Mouse (Mus musculus): ENCODE data around the gene Mpv17l2. TPM values are rescaled to one million over a fixed set of nuclear protein-coding genes. Genes with fewer than 3 reads are reported as not detected.

Mpv17l2 gene
- polyA plus RNA-seq, 1 experiment from 2014 or later: 38.4 TPM

DNA sequence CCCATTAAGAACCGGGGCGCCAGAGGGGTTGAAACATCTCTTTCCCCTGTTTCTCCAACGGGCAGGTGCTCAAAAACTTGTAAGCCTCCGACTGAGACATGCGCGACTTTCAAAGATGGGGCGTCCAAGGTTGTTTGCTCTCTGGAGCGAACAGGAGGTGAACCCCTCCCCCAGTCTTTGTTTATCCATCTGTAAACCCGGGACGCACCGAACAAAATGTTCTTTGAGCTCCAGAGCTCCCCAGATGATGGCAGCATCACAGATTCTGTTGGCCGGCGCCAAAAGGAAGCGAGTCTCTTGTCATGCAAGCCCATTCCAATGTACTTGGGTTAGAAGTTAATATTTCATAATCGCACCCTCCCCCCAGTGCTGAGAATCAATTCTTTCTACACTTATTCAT is 37.5 kb upstream of the Mpv17l2 start:
- H3K9ac ChIP-seq: peak overlapping the region; percentile 71; the same call in 1 of the 2 replicates
- H3K27me3 ChIP-seq (replicated peaks): peaks cover 41% of the 10 kb centered on the region
- peaks cover 31% of the 10 kb centered on the region for H3K4me1 ChIP-seq
- H3K4me2 ChIP-seq: peak overlapping the region; percentile 93
- no peaks in the 10 kb centered on the region for H3K9me3 ChIP-seq
- H3K27ac ChIP-seq: no peak overlapping the region
- WGBS: 13% methylated on average over 15 of the region's 15 CpGs
- ATAC-seq (replicated peaks): no peak
- peak overlapping the region; percentile 60 for H3K4me3 ChIP-seq
- H3K36me3 ChIP-seq (replicated peaks): no peaks in the 10 kb centered on the region

DNA sequence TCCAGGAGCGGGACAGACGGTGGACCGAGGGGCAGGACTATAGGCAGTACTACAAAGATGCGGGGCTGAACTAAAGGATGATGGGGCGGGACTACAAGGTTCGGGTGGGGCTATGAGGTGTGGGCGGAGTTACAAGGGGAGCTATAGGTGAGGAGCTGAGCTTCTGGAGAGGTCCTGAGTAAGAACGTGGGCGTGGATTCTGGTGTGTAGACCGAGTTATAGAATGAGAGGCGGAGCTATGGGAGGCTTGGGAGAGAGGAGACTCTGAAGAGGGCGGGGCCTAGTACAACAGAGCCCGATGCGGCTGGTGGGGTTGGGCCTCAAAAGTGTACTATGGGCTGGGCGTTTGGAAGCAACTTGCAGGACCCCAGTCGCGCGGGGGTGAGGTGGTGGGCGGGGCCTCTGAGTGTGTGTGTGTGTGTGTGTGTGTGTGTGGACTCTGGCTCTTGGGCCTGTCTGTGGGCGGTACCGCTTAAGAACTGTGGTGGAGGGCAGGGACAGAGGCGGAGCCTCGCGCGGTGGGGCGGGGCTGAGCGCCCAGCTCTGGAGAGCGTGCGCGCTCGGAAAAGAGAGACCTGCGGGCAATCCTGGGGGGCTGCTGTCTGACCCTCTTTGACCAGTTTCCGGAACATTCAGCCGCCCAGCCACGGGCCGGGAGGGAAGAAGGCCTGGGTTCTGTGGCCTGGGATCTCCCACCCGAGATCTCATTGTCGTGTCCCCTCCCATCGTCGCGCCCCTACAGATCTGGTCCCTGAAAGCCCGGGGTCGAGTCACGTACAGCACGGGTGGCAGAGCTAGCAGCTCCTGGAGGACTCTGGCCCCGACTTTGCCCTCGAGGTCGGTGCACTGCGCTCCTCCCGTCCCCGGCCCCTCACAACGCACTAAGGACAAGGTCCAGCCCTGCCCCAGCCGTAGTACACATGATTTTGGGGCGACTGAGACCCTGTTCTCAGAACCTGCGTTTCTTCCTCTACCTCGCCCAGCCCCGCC is 36.6 kb upstream of the Mpv17l2 start:
- Histone ChIP-seq H3K4me3 (peak overlapping the region; percentile 60), H3K9me3 (no peaks in the 10 kb centered on the region), H3K27me3 (replicated peaks) (peaks cover 32% of the 10 kb centered on the region), H3K36me3 (replicated peaks) (no peaks in the 10 kb centered on the region), H3K9ac (peak overlapping the region; percentile 71), H3K4me2 (peak overlapping the region; percentile 93), H3K4me1 (peaks cover 37% of the 10 kb centered on the region), H3K27ac (peak overlapping the region; percentile 67)
- peak; percentile 87 for ATAC-seq (replicated peaks)
- 1% methylated on average over 55 of the region's 57 CpGs for WGBS

DNA sequence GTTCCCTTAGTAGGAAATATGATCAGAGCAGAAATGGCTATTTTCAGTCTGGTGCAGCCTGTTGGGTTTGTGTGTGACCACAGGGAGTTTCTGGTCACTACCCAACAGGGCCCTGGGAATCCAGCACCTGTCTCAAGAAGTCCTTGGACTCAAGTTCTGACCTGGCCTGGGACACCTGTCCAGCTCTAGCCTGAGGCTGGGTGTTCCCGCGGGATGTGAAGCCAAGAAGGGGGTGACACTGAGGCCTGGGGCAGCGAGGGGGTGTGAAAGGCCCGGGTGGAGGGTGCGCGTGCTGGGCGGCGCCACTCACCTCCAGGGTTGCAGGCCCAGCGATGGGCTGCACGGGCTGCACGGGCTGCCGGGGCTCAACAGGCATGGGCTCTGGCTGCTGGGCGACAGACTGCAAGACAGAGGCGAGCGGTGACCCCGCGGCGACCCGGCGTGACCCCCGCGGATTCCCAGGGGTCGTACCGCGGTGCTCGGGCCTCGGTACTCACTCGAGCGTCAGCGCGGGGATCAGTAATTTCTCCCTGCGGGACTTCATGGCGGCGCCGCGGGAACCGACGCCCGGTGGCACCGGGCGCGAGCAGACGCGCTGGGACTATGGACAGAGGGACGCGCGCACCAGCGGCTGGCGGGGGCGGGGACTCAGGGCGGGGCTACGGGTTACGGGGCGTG is 35.8 kb upstream of the Mpv17l2 start:
- Histone ChIP-seq H3K27ac (peak overlapping the region; percentile 67), H3K9me3 (no peaks in the 10 kb centered on the region)

DNA sequence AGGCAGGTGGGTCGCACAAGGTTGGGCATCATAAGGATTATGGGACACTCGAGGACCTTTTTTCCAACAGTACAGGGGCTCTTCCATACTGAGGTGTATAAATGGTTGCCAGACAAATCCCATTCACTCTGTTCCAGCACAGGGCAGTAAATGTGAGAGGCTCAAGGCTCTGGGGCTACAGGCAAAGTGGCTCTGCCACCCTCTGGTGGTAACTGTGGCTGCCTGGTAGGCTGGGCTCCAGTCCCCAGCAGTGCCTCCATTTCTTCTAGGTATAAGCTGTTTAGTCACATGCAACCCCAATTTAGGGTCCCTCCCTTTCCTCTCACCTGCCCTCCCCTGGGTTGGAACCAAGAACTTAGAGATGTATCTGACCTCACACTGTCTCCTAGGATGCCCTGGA is 34.6 kb upstream of the Mpv17l2 start:
- H3K27ac ChIP-seq: no peak overlapping the region

More for the DNA sequence above, 35.8 kb upstream of the Mpv17l2 start:
- Histone ChIP-seq H3K36me3 (replicated peaks) (no peaks in the 10 kb centered on the region), H3K4me3 (peak overlapping the region; percentile 60), H3K4me2 (peak overlapping the region; percentile 93), H3K27me3 (replicated peaks) (peaks cover 30% of the 10 kb centered on the region), H3K4me1 (peaks cover 43% of the 10 kb centered on the region), H3K9ac (peak overlapping the region; percentile 71)
- peak; percentile 0 for ATAC-seq (replicated peaks)
- 2% methylated on average over 54 of the region's 54 CpGs for WGBS

DNA sequence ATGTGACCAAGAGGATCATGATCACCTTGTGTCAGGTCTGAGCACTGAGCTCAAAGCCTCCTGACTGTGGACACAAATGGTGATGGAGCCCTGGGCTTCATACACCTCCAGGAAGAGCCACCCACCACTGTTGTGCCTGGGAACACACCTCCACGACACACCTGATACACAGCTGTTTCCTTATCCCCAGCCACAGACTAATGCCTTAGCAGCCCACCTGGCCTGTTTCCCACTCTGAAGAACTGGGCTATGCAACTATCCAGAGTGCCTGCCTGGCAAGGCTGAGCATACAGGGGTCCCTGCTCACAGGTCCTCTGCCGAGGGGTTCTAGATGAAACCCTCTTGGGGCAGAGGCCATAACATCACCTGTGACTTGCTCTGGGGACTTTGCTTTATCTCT is 33.5 kb upstream of the Mpv17l2 start:
- Histone ChIP-seq H3K4me1 (peaks cover 53% of the 10 kb centered on the region), H3K9me3 (no peaks in the 10 kb centered on the region), H3K4me3 (no peak overlapping the region), H3K4me2 (no peak overlapping the region), H3K27ac (no peak overlapping the region), H3K9ac (no peak overlapping the region), H3K27me3 (replicated peaks) (peaks cover 14% of the 10 kb centered on the region), H3K36me3 (replicated peaks) (no peaks in the 10 kb centered on the region)
- 89% methylated on average over 2 of the region's 2 CpGs for WGBS
- ATAC-seq (replicated peaks): no peak

More for the DNA sequence above, 34.6 kb upstream of the Mpv17l2 start:
- 87% methylated on average over 2 of the region's 2 CpGs for WGBS
- Histone ChIP-seq H3K4me2 (no peak overlapping the region), H3K4me3 (no peak overlapping the region), H3K36me3 (replicated peaks) (no peaks in the 10 kb centered on the region), H3K4me1 (peaks cover 51% of the 10 kb centered on the region), H3K9me3 (no peaks in the 10 kb centered on the region), H3K9ac (no peak overlapping the region), H3K27me3 (replicated peaks) (peaks cover 25% of the 10 kb centered on the region)
- ATAC-seq (replicated peaks): no peak

DNA sequence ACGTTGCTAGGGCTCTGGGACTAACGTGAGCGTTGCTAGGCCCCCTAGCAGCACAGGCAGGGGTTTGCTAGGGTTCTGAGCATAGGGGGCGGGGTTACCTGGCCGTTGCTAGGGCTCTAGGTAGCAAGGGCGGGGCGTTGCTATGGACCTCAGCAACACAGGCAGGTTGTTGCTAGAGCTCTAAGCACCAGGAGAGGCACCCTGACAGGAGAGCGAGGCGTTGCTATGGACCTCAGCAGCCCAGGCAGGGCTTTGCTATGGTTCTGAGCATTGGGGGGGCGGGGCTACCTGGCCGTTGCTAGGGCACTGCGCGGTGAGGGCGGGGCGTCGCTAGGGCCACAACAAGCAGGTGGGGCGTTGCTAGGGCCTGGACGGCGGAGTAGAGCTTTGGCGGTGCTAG is 32.0 kb upstream of the Mpv17l2 start:
- no peaks in the 10 kb centered on the region for H3K9me3 ChIP-seq
- H3K9ac ChIP-seq: peak overlapping the region; percentile 73
- H3K4me1 ChIP-seq: peaks cover 43% of the 10 kb centered on the region
- no peak; the same call in 1 of the 2 replicates for ATAC-seq (replicated peaks)
- H3K27ac ChIP-seq: peak overlapping the region; percentile 88
- peak overlapping the region; percentile 59 for H3K4me3 ChIP-seq
- H3K36me3 ChIP-seq (replicated peaks): 0 out of 2 replicates have a peak, but pooled peaks cover 6% of the 10 kb centered on the region
- H3K4me2 ChIP-seq: peak overlapping the region; percentile 53
- WGBS: under 1% methylated on average over 20 of the region's 20 CpGs
- peaks cover 4% of the 10 kb centered on the region; the same call in 1 of the 2 replicates for H3K27me3 ChIP-seq (replicated peaks)

DNA sequence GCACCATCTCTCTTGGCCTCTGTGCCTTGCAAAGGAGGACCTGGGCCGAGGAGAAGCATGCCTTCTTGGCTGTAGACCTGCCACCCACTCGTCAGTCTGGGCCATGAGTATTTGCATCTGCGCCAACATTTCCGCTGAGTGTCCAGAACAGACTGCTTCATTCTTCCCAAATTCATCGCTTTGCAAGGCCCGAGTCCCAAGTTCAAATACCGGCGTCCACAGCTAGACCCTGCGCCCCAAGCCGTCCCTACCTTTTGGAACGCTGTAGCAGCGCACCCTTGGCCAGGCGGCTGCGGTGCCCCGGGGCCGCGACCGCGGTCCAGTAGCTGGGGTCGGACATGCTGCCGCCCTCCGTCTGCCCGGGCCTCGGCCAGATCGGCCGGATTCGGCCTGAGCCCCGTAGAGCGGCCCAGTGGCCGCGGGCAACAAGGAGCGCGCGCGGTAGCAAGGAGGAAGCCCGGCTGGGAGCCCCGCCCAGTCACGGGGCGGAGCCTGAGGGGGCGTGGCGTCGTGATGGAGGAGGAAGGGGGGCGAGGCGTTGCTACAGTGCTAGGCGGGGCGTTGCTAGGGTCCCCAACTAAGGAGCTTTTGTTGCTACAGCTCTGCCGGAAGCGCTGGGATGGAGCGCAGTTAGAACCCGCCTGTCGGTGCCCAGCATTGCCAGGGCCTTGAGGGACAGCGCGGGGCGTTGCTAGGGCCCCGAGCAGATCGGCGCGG is 31.4 kb upstream of the Mpv17l2 start:
- ATAC-seq (replicated peaks): peak; percentile 84
- WGBS: 6% methylated on average over 58 of the region's 58 CpGs
- H3K27me3 ChIP-seq (replicated peaks): peaks cover 4% of the 10 kb centered on the region; the same call in 1 of the 2 replicates
- H3K9ac ChIP-seq: peak overlapping the region; percentile 73
- H3K4me1 ChIP-seq: peaks cover 40% of the 10 kb centered on the region
- peak overlapping the region; percentile 59 for H3K4me3 ChIP-seq
- H3K4me2 ChIP-seq: peak overlapping the region; percentile 53
- H3K27ac ChIP-seq: peak overlapping the region; percentile 88
- H3K9me3 ChIP-seq: no peaks in the 10 kb centered on the region
- 0 out of 2 replicates have a peak, but pooled peaks cover 9% of the 10 kb centered on the region for H3K36me3 ChIP-seq (replicated peaks)

DNA sequence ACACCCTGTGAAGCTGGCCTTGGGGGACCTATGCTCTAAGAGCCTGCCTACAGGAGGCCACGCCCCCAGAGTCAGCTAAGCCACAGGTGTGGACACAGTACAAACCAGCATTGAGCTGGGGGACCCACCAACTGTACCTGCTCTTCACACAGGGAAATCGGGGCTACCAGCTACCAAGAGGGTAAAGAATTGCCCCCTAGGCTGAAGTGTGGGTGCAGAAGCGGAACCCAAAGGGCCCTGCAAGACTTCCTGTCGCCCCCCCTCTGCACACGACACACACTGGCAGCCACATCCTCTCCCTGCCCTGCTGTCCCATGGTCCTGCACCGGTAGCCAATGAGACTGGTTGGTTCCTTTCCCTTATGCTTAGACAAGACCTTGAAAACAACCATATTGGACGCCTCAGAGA is 30.6 kb upstream of the Mpv17l2 start:
- no peak overlapping the region for H3K27ac ChIP-seq
- 78% methylated on average over 7 of the region's 7 CpGs for WGBS
- peaks cover 4% of the 10 kb centered on the region; the same call in 1 of the 2 replicates for H3K27me3 ChIP-seq (replicated peaks)
- H3K4me1 ChIP-seq: peaks cover 36% of the 10 kb centered on the region
- H3K4me3 ChIP-seq: peak overlapping the region; percentile 59
- peak overlapping the region; percentile 53 for H3K4me2 ChIP-seq
- no peaks in the 10 kb centered on the region for H3K9me3 ChIP-seq
- ATAC-seq (replicated peaks): no peak
- H3K9ac ChIP-seq: peak overlapping the region; percentile 21; the same call in 1 of the 2 replicates
- peaks cover 14% of the 10 kb centered on the region; the same call in 1 of the 2 replicates for H3K36me3 ChIP-seq (replicated peaks)

DNA sequence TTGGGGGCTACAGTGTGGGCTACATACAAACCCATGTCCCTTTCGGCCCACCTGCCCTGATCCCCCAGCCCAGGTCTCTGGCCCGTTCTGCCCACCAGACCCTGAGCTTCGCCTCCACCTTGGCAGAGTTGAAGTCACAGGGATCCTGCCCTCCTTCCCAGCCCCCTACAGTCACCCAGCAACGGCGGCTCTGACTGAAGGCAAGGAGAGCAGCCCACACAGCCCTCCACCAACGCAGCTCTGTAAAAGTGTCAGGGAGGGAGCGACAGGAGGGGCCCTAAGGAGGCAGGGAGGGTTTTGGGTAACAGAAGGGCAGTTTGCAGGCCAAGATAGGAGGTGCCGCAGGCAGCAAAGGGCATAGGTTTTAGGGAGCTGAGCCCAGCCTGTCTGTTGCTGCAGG is 30.1 kb upstream of the Mpv17l2 start:
- Histone ChIP-seq H3K4me1 (peaks cover 31% of the 10 kb centered on the region), H3K27ac (no peak overlapping the region), H3K4me3 (peak overlapping the region; percentile 59; the same call in 1 of the 2 replicates), H3K27me3 (replicated peaks) (peaks cover 4% of the 10 kb centered on the region; the same call in 1 of the 2 replicates), H3K4me2 (peak overlapping the region; percentile 53), H3K9ac (peak overlapping the region; percentile 21; the same call in 1 of the 2 replicates), H3K9me3 (no peaks in the 10 kb centered on the region), H3K36me3 (replicated peaks) (peaks cover 18% of the 10 kb centered on the region; the same call in 1 of the 2 replicates)
- 64% methylated on average over 8 of the region's 8 CpGs for WGBS
- ATAC-seq (replicated peaks): no peak

DNA sequence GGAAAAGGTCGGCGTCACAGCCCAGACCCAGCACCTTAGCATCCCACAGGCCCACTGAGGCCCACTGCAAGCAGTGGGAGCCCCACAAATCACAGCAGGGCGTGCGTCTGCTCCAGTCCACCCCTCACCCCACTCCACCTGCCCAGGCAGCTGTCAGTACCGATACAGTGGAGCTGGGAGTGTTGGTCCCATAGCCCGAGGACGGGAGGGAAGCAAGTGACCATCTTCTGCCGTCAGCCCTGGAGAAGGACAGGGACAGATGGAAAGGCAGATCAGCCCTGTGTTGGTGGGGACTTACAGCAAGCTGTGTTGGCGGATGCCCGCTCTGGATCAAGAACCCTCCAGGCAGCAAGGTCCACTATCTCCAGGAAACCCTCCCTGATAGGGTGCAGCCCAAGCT is 28.3 kb upstream of the Mpv17l2 start:
- H3K27me3 ChIP-seq (replicated peaks): no peaks in the 10 kb centered on the region
- H3K9ac ChIP-seq: no peak overlapping the region
- no peaks in the 10 kb centered on the region for H3K9me3 ChIP-seq
- peaks cover 30% of the 10 kb centered on the region; the same call in 1 of the 2 replicates for H3K36me3 ChIP-seq (replicated peaks)
- WGBS: 85% methylated on average over 10 of the region's 10 CpGs
- no peak overlapping the region for H3K27ac ChIP-seq
- no peak overlapping the region for H3K4me3 ChIP-seq
- H3K4me2 ChIP-seq: no peak overlapping the region
- peaks cover 30% of the 10 kb centered on the region for H3K4me1 ChIP-seq
- ATAC-seq (replicated peaks): no peak

DNA sequence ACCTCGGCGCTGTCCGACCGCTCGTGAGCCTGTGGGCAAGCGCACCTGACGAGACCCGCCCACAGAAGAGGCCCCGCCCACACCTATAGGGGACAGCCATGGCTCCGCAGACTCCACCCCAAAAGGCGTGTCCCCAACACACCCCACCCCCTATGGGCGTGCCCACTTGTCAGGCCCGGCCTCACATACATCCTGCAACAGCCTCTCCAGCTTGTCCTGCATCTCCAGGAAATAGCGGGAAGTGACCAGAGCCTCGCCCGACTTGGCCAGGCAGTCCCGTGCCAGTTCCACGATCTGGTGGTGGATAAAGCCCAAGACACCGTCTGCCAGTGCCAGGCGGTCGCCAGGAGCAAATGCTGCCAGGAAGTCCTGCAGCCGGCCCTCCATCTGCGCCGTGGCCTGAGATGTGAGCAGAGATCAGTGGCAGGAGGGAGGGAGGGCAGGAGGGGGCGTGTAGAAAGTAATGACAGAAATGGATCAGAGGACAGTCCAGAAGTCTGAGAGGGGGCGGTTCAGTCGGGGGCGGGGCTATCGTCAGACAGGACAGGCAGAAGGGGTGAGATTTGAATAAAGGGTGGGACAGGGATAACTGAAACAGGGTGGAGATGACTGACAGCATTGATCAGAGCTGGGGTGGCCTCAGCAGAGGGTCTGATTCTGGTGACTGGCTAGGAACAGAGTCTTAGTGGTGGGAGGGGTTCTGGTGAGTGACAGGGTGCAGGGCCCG is 27.4 kb upstream of the Mpv17l2 start:
- no peak overlapping the region for H3K9ac ChIP-seq

More for the DNA sequence above, 27.4 kb upstream of the Mpv17l2 start:
- Histone ChIP-seq H3K36me3 (replicated peaks) (peaks cover 37% of the 10 kb centered on the region; the same call in 1 of the 2 replicates), H3K27ac (no peak overlapping the region), H3K4me1 (peaks cover 24% of the 10 kb centered on the region), H3K9me3 (no peaks in the 10 kb centered on the region), H3K4me3 (no peak overlapping the region), H3K4me2 (no peak overlapping the region), H3K27me3 (replicated peaks) (no peaks in the 10 kb centered on the region)
- 29% methylated on average over 30 of the region's 30 CpGs for WGBS
- no peak for ATAC-seq (replicated peaks)

Data from midbrain, embryonic 15.5 days (tissue).